In genomic region chr9:78340324-78340723, GRCm38 (mm10) we compare ENCODE assay signal across 9 mouse cellular contexts. TPM values are rescaled to one million over a fixed set of nuclear protein-coding genes. Genes with fewer than 3 reads are reported as not detected.
DNase-seq lines count a peak whose midpoint lies in the region; ATAC-seq lines count a peak whose summit lies in the region.
"Not testable (repeated sequence)": the region's sequence is repeated elsewhere in the genome, so short reads cannot be mapped to it uniquely, and the experiment has no call there.
"Had no signal": no experiment of that assay in that cellular context is flagged by ENCODE, and none has a peak within 500 bp of the region (broad histone marks: within the 10 kb centered on the region; RNA-seq: fewer than 3 reads in every experiment).

No protein-coding gene starts in this region.

- ATAC-seq in erythroblast, adult 5-6 weeks (replicated peaks; ENCODE audit: low FRiP score, poor library complexity, severe bottlenecking): peak; percentile 65; the same call in 1 of the 2 replicates

- intact Hi-C loops in heart, postnatal 36 days (cut with DNase I): not testable (repeated sequence)

- peak; percentile 75 for DNase-seq in ES-CJ7 (ENCODE audit: low read depth, low spot score)
- DNase-seq in c-Kit-positive CD71-positive TER-119-negative erythroid progenitor cells, embryonic 14.5 days (ENCODE audit: low read depth): peak; percentile 10
- peak; percentile 31 to 50 for DNase-seq in heart, postnatal 36 days
- DNase-seq in layer of hippocampus, postnatal 10 days (ENCODE audit: low spot score in 2 of 2): peak; percentile 44 to 53
- peak; percentile 43 for DNase-seq in lung, postnatal 14 days
- DNase-seq in ovary, postnatal 14 days (ENCODE audit: low spot score): peak; percentile 25
- DNase-seq in thymus, postnatal 4 days: peak; percentile 73

RNA-seq across cellular contexts. Expression of gene Omt2b, which starts 12.9 kb away (rescaled TPM):
- total RNA-seq in erythroblast, adult 5-6 weeks (2015; ENCODE audit: low replicate concordance): not detected in 2 replicates
- total RNA-seq in erythroblast, adult 5-6 weeks (2017; ENCODE audit: low replicate concordance): not detected in 2 replicates
- not detected for total RNA-seq in heart, postnatal 36 days (2021)
- not detected for total RNA-seq in layer of hippocampus, postnatal 10 days (2021)
- total RNA-seq: adrenal gland, postnatal 4 days had no signal

RNA-seq across cellular contexts. Expression of gene Gsta2, which starts 15.3 kb away (rescaled TPM):
- total RNA-seq in erythroblast, adult 5-6 weeks (2015; ENCODE audit: low replicate concordance): not detected in 2 replicates
- total RNA-seq in erythroblast, adult 5-6 weeks (2017; ENCODE audit: low replicate concordance): not detected in 2 replicates
- total RNA-seq in heart, postnatal 36 days (2021): under 1 TPM in 1 of 2 experiments, not detected in 1; 0.46 TPM
- total RNA-seq in layer of hippocampus, postnatal 10 days (2021): not detected

RNA-seq across cellular contexts. Expression of gene Omt2a, which starts 25.7 kb away (rescaled TPM):
- not detected in 2 replicates for total RNA-seq in erythroblast, adult 5-6 weeks (2015; ENCODE audit: low replicate concordance)
- total RNA-seq in erythroblast, adult 5-6 weeks (2017; ENCODE audit: low replicate concordance): not detected in 2 replicates
- total RNA-seq in heart, postnatal 36 days (2021): not detected
- total RNA-seq in layer of hippocampus, postnatal 10 days (2021): not detected
- total RNA-seq: adrenal gland, postnatal 4 days had no signal

RNA-seq across cellular contexts. Expression of gene Dppa5a, which starts 27.7 kb away (rescaled TPM):
- total RNA-seq in erythroblast, adult 5-6 weeks (2015; ENCODE audit: low replicate concordance): not detected in 2 replicates
- total RNA-seq in erythroblast, adult 5-6 weeks (2017; ENCODE audit: low replicate concordance): not detected in 2 replicates
- not detected for total RNA-seq in heart, postnatal 36 days (2021)
- total RNA-seq in layer of hippocampus, postnatal 10 days (2021): not detected
- total RNA-seq: adrenal gland, postnatal 4 days had no signal

RNA-seq across cellular contexts. Expression of gene Ooep, which starts 38.2 kb away (rescaled TPM):
- total RNA-seq in erythroblast, adult 5-6 weeks (2015; ENCODE audit: low replicate concordance): not detected in 2 replicates
- total RNA-seq in erythroblast, adult 5-6 weeks (2017; ENCODE audit: low replicate concordance): not detected in 2 replicates
- not detected for total RNA-seq in heart, postnatal 36 days (2021)
- total RNA-seq in layer of hippocampus, postnatal 10 days (2021): under 1 TPM; 0.16 to 0.71 TPM

Comparison
In these comparisons a context has a peak if more than half of its experiments do, and no peak if none do; other contexts are left out.
1. Peak in every context shown above with its lines: DNase-seq and ATAC-seq.
2. DNase-seq: peak in every context shown above with its lines; median percentile 75 in ES-CJ7; 73 in thymus, postnatal 4 days; 48 in layer of hippocampus, postnatal 10 days; 43 in lung, postnatal 14 days; 40 in heart, postnatal 36 days; 25 in ovary, postnatal 14 days; 10 in c-Kit-positive CD71-positive TER-119-negative erythroid progenitor cells, embryonic 14.5 days.